Mouse (Mus musculus): ENCODE results near the gene Hnrnpab.

DNA sequence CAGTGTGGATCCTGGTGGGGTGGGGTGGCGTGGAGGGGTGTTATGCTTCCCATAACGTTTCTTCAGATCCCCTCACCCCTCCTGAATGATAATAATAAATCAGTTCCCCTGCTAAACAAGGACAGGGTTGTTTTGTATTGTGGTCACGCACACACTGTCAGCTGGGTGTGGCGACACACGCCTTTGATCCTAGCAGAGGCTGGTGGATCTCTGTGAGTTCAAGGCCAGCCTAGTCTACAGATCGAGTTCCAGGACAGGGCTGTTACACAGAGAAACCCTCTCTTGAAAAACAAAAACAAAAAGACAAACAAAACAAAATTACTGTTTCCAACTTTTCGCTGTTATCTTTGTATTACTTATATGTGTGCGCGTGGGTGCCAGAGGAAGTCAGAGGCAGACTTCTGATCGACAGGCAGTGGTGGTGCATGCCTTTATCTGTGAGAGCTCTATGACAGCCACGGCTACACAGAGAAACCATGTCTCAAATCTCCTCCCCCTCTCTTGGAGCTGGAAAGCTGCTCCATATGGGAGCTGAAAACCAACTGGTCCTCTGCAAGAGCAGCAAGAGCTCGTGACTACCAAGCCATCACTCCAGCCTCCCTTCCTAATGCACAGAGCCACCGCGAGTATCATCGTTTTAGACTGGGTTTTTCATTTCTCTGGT is 23.1 kb upstream of the Hnrnpab start:
- TF ChIP-seq CTCF (conservative IDR thresholded peaks at IDR 0.05; ENCODE audit: low read length) (no peak), POU5F1 (IDR thresholded peaks at IDR 0.05; ENCODE audit: borderline replicate concordance, low read length) (no peak), NANOG (IDR thresholded peaks at IDR 0.05; ENCODE audit: borderline replicate concordance, low read length) (no peak)
